Mouse (Mus musculus) liver, adult 2 months (tissue): ENCODE data around the gene Ramac. TPM values are rescaled to one million over a fixed set of nuclear protein-coding genes. Genes with fewer than 3 reads are reported as not detected.

Source experiments
- DNase-seq: peaks from one replicate; pipeline ENCODE4 v3.0.0-alpha.2; 2011; ENCODE audit warnings: low read depth, low spot score; ENCODE audit errors: extremely low read depth
- H3K27ac ChIP-seq: fragments of 200-500 bp; replicated peaks from 2 replicates; pipeline ENCODE4 v1.5.1; 2012; ENCODE audit warnings: low read depth, mild to moderate bottlenecking, control low read depth, inconsistent platforms, low read length; ENCODE audit not compliant: insufficient read depth
- H3K27me3 ChIP-seq: fragments of 200-500 bp; 2 replicates; pipeline ENCODE4 v1.6.1; 2012; ENCODE audit warnings: mild to moderate bottlenecking, moderate library complexity, low read length, inconsistent platforms; ENCODE audit not compliant: control insufficient read depth, insufficient read depth
- H3K36me3 ChIP-seq: fragments of 200-500 bp; 2 replicates; pipeline ENCODE4 v1.6.1; 2012; ENCODE audit warnings: low read length, inconsistent platforms; ENCODE audit not compliant: control insufficient read depth, insufficient read depth
- H3K4me1 ChIP-seq: fragments of 200-500 bp; 2 replicates; pipeline ENCODE4 v1.6.1; 2011; ENCODE audit warnings: low read length; ENCODE audit not compliant: control insufficient read depth, insufficient read depth
- H3K4me3 ChIP-seq: fragments of 200-500 bp; 2 replicates; pipeline ENCODE4 v1.5.1; 2011; ENCODE audit warnings: low read depth, mild to moderate bottlenecking, control low read depth, low read length, moderate library complexity; ENCODE audit not compliant: insufficient read depth
- H3K79me2 ChIP-seq: fragments of 200-500 bp; 2 replicates; pipeline ENCODE4 v1.6.1; 2012; ENCODE audit warnings: inconsistent platforms, mild to moderate bottlenecking, low read length, moderate library complexity; ENCODE audit not compliant: control insufficient read depth, insufficient read depth
- H3K9ac ChIP-seq: fragments of 200-500 bp; 2 replicates; pipeline ENCODE4 v1.6.1; 2012; ENCODE audit warnings: low read depth, mild to moderate bottlenecking, control low read depth, inconsistent platforms, low read length
- CTCF ChIP-seq: fragments of 200-500 bp; IDR thresholded peaks from 2 replicates; pipeline ENCODE4 v1.5.1; 2011; ENCODE audit warnings: low read depth, low read length, control low read depth
- POLR2A ChIP-seq: fragments of 200-500 bp; IDR thresholded peaks from 2 replicates; pipeline ENCODE4 v1.6.1; 2011; ENCODE audit warnings: low read length, control low read depth; ENCODE audit not compliant: insufficient read depth; ENCODE audit errors: extremely low read depth
- WGBS: fragments of 180-500 bp; shearing (Covaris S2); methylation state at CpG from one replicate; pipeline ENCODE4 v1.1.7; 2018; 5-methylcytosine and 5-hydroxymethylcytosine counted together
- polyA plus RNA-seq: library from polyadenylated mRNA; depleted of rRNA; stranded (reverse); fragments of >200 nt; gene quantifications from 2 replicates; pipeline ENCODE4 v1.2.3, GENCODE M21; 2012; rRNA removed
- total RNA-seq: library from RNA; depleted of rRNA; stranded (reverse); fragments of >200 nt; gene quantifications from 2 replicates; pipeline ENCODE4 v1.2.3, GENCODE M21; 2014; rRNA removed

The Ramac gene
- total and polyA plus RNA-seq, 2 experiments, result 9.1 to 50.9 TPM

DNA sequence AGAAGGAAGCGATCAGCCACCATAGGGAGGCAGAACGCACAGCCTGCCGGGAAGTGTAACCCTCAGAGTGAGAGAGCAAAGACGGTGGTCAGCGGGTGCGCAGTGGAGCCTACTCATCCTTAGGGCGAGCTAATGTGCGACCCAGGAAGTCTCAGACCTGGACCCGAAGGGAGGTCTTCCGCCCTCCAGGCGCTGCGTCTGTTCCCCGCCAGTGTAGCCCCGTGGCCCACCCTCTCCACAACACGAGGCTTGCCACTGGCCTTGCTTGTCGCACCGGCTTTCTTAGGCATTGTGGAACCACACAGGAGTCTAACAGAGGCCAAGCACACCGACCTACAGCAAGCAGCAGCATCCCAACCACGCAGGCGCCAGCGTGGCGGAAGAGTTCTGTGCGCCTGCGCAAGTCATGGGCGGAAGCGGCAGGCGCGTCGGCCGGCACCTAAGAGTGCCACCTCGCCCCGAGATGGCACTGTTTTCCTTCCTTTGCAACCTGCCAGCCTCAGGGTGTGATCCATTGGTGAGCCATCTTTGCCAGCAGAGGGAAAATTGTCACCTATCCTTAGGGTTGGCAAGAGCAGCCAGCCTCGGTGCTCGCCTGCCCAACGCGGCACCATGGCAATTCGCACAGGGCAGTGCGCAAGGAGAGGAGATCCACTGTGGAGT lies 26.5 kb downstream of the Ramac start, which contains the start of gene 3110040N11Rik:
TSS of gene 3110040N11Rik (minus strand) at position 384 of the 663 bp plus-strand sequence.
- DNase-seq, result peak; percentile 78
- Histone ChIP-seq H3K79me2 (no peaks in the 10 kb centered on the region), H3K4me3 (peak within 1 kb of the TSS; percentile 94), H3K9ac (peak within 1 kb of the TSS; percentile 86), H3K27me3 (no peaks in the 10 kb centered on the region), H3K4me1 (peaks cover 2% of the 10 kb centered on the region), H3K27ac (peak within 1 kb of the TSS; percentile 73), H3K36me3 (peaks cover 10% of the 10 kb centered on the region; the same call in 1 of the 2 replicates)
- peak; percentile 69; the same call in 1 of the 2 replicates for TF ChIP-seq POLR2A
- TF ChIP-seq CTCF, result peak; percentile 68
- under 1% methylated on average over 38 of the region's 38 CpGs for WGBS

- H3K9ac ChIP-seq, result no peak overlapping the region
- TF ChIP-seq CTCF, result no peak
- no peak for TF ChIP-seq POLR2A
- H3K4me3 ChIP-seq, result no peak overlapping the region
- 96% methylated on average over 5 of the region's 5 CpGs for WGBS
- peaks cover 18% of the 10 kb centered on the region for H3K36me3 ChIP-seq
- no peak overlapping the region for H3K27ac ChIP-seq
- H3K27me3 ChIP-seq, result no peaks in the 10 kb centered on the region
- no peaks in the 10 kb centered on the region for H3K4me1 ChIP-seq
- no peak for DNase-seq
- no peaks in the 10 kb centered on the region; the same call in 1 of the 2 replicates for H3K79me2 ChIP-seq
Measured at GRCm38 (mm10) chr7:81806067-81806466, 43.3 kb downstream of the Ramac start.

Other genes with a start within 250 kb of the Ramac start
- 0.13 and 0.28 TPM in 2 replicates for gene Fsd2, start 196.0 kb upstream of the Ramac start, total RNA-seq
- gene Fsd2, start 196.0 kb upstream of the Ramac start, polyA plus RNA-seq, result 0.04 TPM in 2 replicates
- gene Whamm, start 191.7 kb upstream of the Ramac start, total RNA-seq, result 20.7 and 25.4 TPM in 2 replicates
- 35.1 and 44.6 TPM in 2 replicates for gene Whamm, start 191.7 kb upstream of the Ramac start, polyA plus RNA-seq
- 30.9 and 32.2 TPM in 2 replicates for gene Homer2, start 55.4 kb upstream of the Ramac start, total RNA-seq
- 18.4 and 24.6 TPM in 2 replicates for gene Homer2, start 55.4 kb upstream of the Ramac start, polyA plus RNA-seq
- 27.8 and 36.3 TPM in 2 replicates for gene 3110040N11Rik, start 26.6 kb downstream of the Ramac start, total RNA-seq
- 23.0 and 26.4 TPM in 2 replicates for gene 3110040N11Rik, start 26.6 kb downstream of the Ramac start, polyA plus RNA-seq
- gene Btbd1, start 66.5 kb downstream of the Ramac start, total RNA-seq, result 29.9 and 31.7 TPM in 2 replicates
- gene Btbd1, start 66.5 kb downstream of the Ramac start, polyA plus RNA-seq, result 12.5 and 13.3 TPM in 2 replicates
- gene Gm10160, start 92.9 kb downstream of the Ramac start, total RNA-seq, result not detected in 2 replicates
- gene Gm10160, start 92.9 kb downstream of the Ramac start, polyA plus RNA-seq, result not detected in 2 replicates
- gene Tm6sf1, start 96.1 kb downstream of the Ramac start, total RNA-seq, result 4.7 and 6.2 TPM in 2 replicates
- gene Tm6sf1, start 96.1 kb downstream of the Ramac start, polyA plus RNA-seq, result 3.3 and 4.9 TPM in 2 replicates
- 1.1 and 1.6 TPM in 2 replicates for gene Hdgfl3, start 171.5 kb downstream of the Ramac start, total RNA-seq
- gene Hdgfl3, start 171.5 kb downstream of the Ramac start, polyA plus RNA-seq, result 0.07 and 0.13 TPM in 2 replicates
- gene Bnc1, start 229.4 kb downstream of the Ramac start, total RNA-seq, result 0.07 and 0.09 TPM in 2 replicates
- gene Bnc1, start 229.4 kb downstream of the Ramac start, polyA plus RNA-seq, result 0.04 and 0.05 TPM in 2 replicates